Mouse (Mus musculus) splenic B cell, adult 2 months (primary cell): ENCODE results near the gene Cenpv.

ENCODE experiments used
- DNase-seq: peaks from one replicate; pipeline ENCODE4 v3.0.0-alpha.2; 2011; ENCODE audit warnings: low read depth, low spot score
- H3K27me3 ChIP-seq: 2 replicates; pipeline ENCODE4 v1.6.1; 2012; ENCODE audit warnings: mild to moderate bottlenecking, low read length, moderate library complexity, mixed read lengths; ENCODE audit not compliant: control insufficient read depth, poor library complexity, insufficient read depth, severe bottlenecking
- H3K36me3 ChIP-seq: 2 replicates; pipeline ENCODE4 v1.6.1; 2012; ENCODE audit warnings: mild to moderate bottlenecking, low read length, moderate library complexity, mixed read lengths; ENCODE audit not compliant: control insufficient read depth, poor library complexity, insufficient read depth, severe bottlenecking

Gene Cenpv

DNA sequence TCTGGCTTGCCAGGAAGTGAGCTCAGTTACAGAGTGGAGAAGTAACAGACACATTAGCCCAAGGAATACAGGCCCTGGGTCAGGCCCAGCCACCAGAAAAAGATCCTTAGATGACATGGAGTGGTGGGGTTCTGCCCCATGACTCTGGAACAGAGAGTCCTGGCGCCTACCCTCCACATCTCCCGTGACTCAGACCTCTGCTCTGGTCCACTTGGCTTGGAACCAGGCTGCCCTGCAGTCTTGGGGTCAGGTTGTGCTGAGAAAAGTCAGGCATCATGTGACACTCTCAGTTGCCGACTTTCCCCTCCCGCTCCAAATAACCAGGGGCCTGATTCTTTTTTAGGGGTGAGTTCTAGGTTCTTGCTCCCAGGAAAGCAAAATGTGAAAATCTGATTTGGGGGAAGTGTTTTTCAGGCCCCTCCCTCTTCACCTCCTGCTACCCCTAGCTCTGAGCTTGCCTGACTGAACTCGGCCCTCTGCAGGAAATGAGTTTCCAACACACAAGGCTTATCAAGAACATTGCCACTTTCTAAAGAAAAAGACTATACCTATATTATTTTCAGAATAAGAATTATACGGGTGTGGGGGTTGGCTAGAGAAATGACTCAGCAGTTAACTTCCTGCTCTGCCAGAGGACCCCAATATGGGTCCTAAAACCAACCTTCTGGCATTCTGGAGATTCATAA lies 20.0 kb upstream of the Cenpv start:
- Histone ChIP-seq H3K27me3 (no peaks in the 10 kb centered on the region), H3K36me3 (0 out of 2 replicates have a peak, but pooled peaks cover 3% of the 10 kb centered on the region)
- DNase-seq = peak; percentile 20

DNA sequence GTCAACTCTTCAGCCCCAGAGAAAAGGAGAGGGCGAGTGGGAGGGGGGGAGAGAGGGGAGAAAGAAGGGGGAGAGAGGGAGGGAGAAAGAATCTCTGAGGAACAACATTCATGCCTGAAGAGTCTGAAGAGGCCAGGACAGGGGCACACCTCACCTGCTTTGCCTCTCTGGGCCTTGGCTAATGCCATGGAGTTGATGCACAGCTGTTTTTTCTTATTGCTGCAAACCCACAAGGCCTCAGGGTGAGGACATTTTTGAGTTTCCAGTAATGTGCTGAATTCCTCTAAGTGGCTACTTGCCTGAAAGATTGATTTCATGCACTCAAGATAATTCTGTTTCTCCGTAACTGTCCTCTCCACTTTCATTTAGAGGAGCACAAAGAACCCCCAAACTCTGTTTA lies 19.1 kb upstream of the Cenpv start:
- H3K27me3 ChIP-seq = no peaks in the 10 kb centered on the region
- peaks cover 9% of the 10 kb centered on the region for H3K36me3 ChIP-seq

DNA sequence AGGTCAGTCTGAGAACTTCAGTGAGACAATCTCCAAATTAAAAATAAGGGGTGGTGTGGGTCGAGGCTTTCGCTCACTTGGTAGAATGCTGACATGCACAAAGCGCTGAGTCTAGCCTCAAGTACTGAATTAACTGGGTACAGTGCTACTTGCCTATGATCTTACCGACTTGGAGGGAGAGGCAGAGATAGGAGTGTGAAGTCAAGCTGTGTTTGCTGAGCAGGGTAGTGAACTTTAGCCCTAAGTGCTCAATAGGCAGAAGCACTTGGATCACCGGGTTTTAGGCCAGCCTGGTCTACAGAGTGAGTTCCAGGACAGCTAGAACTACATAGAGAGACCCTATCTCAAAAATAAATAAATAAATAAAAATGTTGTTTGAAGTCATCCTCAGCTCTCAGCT lies 18.1 kb upstream of the Cenpv start:
- Histone ChIP-seq H3K36me3 (peaks cover 10% of the 10 kb centered on the region), H3K27me3 (no peaks in the 10 kb centered on the region)
- peak; percentile 32 for DNase-seq

More for the DNA sequence above, 19.1 kb upstream of the Cenpv start:
- peak; percentile 15 for DNase-seq

DNA sequence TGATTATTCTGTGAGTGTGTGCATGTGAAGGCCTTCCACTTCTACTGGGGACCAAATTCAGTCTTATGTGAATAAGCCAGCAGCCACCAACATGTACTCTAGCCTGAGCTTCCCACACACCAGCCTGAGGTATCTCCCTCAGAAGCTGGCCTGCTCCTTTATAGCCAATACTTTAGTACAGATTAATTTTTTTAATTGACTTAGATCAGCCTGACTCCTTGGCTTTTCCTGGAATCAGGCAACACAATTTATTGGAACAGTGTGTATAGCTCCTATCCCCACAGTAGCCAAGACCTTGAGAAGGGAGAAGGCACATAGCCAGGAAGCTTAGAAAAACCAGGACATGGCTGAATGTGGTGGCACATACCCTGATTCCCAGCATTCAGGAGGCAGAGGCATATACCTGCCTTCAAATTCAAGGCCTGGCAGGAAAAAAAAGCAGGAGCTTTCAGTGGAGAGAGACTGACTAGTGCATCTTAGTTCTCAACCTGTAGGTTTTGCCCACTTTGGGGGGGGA lies 16.9 kb upstream of the Cenpv start:
- peak; percentile 26 for DNase-seq
- Histone ChIP-seq H3K27me3 (no peaks in the 10 kb centered on the region), H3K36me3 (peaks cover 10% of the 10 kb centered on the region)

DNA sequence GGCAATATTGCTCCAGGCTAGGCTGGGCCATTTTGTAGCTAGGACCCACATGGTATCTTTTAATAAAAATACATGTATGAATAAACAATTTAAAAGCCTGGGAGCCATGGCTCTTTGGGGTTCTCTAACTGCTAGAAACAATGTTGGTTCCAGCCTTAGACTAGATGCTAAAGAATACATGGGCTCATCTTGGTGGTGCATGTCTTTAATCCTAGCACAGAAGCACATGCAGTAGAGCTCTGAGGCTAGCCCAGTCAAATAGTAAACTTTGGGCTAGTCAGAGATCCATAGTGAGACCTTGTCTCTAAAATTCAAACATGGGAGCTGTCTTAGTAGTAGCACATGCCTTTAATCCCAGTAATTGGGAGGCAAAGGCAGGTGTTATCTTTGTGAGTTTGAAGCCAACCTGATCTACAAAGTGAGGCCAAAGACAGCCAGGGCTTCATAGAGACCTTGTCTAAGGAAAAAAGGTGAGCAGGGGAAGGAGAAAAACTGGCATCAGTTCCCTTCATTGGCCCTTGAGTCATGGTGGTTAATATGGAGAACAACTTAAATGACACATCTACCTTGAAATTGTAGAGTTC lies 16.0 kb upstream of the Cenpv start:
- H3K27me3 ChIP-seq = no peaks in the 10 kb centered on the region
- DNase-seq = peak; percentile 32
- peaks cover 10% of the 10 kb centered on the region for H3K36me3 ChIP-seq

DNA sequence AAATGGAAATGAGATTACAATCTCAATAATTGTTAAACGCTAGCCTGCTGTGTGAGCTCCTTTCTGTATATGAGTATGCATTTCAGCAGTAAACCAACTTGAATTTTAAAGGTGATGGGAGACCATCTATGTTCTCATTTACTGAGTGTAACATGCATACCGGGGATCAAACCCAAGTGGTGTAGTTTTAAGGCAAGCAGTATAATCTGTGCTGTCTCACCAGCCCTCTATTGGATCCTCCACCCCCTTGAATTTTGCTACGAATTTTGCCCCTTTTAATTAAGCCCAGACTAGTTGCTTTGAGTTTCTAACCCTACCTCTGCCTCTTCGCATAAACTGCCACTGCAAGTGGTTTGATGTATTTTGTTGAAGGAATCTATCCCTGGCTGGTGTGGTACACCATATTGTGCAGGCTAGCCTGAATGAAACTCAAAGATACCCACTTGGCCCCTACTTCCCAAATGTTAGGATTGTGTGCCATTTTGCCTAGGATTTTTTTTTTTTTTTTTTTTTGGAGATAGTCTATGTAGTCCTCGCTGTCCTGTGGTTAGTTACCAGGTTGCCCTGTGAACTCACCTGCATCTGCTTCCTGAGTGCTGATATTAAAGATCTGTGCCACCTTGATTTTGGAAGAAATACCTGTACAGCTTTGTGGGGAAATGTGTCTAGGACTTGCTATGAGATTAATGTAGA lies 15.2 kb upstream of the Cenpv start:
- DNase-seq = peak; percentile 32
- H3K27me3 ChIP-seq = no peaks in the 10 kb centered on the region

DNA sequence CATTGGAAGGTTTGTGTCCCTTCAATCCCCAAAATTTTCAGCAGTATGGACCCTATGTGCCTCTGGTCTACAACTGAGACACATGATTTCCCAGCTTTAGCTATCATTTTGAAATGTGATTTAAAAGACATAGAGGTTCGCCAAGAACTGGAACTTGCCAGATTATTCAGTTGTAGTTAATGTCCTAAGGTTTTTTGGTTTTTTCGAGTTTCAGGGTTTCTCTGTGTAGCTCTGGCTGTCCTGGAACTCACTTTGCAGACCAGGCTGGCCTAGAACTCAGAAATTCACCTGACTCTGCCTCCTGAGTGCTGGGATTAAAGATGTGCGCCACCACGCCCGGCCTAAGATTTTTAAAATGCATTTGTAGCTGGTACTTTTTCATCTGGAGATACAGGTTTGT lies 14.6 kb upstream of the Cenpv start:
- Histone ChIP-seq H3K36me3 (peaks cover 10% of the 10 kb centered on the region), H3K27me3 (no peaks in the 10 kb centered on the region)
- no peak for DNase-seq

More for the DNA sequence above, 15.2 kb upstream of the Cenpv start:
- H3K36me3 ChIP-seq = peaks cover 10% of the 10 kb centered on the region

DNA sequence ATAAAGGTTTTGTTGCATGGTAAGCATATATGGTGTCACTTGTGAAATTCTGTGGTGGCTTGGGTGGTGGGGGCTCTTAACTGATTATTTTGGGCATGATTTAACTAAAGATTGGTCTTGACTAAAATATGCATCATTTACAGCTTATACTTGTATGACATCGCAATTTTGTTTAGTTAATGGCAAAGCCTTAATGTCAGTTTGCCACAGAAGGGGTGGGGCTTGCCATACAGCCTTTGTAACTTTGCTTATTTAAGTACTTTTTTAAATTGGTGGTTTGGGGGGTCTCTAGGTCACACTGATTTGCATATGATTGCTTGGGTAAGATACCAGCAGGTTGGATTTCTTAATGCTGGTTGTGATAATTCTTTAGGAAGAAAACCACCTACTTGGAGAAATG lies 14.1 kb upstream of the Cenpv start:
- peak; percentile 20 for DNase-seq
- Histone ChIP-seq H3K36me3 (peaks cover 10% of the 10 kb centered on the region), H3K27me3 (no peaks in the 10 kb centered on the region)

DNA sequence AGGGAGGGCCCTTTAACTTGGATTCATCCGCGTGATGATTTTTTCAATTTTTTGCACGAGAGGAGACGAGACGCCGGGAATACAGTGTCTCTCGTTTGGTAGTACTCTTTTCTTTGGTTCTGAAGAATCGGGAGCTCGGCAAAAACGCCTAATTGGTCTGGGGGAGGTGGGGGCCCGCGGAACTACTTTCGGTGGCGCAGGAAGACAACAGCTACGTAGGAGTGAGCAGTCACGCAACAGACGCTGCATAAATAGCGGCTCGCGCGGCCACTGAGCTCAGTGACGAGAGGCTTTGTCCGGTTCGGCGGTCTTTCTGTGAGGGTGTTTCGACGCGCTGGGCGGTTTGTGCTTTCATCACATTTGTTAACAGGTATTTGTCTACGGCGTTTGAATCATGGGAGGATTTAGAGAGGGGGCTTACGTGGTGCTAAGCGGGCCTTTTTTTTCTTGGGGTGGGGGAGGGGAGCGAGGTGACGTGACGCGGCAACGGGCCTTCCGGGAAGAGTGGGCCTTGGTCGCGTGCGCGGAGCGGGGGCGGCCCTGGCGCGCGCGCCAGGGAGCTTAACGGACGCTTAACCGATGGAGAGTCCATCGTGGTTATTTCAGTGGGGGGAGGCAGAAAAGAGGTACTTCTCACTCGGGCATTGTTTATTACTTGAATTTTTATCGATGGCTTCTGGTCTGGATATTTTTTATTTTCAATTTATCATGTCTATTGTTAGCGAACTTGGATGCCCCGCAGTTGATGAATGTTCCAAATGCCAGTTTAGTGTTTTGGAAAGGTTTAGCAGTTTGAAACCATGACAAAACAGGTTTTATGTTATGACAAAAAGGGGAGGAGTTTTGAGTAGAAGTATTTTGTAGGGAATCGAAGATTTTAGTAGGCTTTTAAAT lies 12.4 kb upstream of the Cenpv start:
- peak; percentile 94 for DNase-seq
- Histone ChIP-seq H3K27me3 (no peaks in the 10 kb centered on the region), H3K36me3 (peaks cover 10% of the 10 kb centered on the region)

DNA sequence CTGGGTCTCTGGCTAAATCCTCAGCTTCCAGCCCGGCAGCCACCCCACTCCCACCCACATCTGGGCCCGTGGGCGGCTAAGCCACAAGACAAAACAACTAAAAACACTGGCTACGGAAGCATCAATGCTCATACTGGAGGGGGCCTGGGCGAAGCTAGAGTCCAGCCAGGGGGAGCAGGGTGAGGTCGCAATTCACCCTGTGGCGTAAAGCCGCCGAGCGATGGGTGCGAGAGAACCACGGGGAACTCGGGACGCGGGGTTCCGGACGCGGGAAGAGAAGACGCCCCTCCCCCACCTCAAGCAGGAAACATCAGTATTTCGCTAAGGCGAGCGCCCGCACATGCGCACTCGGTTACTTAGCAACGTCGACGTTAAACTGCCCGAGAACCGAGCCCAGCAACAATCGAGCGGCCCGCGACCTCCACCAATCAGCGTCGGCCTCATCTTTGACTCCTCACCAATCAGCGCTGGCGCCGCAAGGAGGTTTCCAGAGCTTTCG lies 11.7 kb upstream of the Cenpv start, which contains the start of gene Ubb:
Gene Ubb, plus strand, starts transcription at position 445 of the 499 bp plus-strand sequence.
- H3K27me3 ChIP-seq = no peaks in the 10 kb centered on the region
- DNase-seq = peak; percentile 100

DNA sequence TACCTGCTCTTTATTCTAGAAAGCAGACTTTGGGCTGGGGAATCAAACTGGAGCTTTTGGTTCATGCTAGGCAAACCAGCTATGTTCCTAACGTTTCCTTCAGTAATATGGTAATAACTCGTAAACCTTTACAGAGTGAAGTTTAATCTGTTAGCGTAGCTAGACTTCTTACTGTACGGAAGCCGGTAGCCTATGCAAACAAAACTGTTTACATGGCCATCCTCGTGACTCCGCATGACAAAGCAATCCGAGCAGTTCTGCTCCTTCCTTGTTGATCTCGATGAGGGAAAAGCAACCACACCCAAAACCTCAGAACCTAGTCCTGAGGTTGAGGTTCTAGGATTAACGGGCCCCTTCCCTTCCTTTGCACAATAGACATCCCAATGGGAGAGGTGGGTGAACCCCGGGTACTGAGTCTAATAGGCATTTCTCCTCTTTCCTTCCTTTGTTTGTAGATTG lies 11.2 kb upstream of the Cenpv start:
- DNase-seq = peak; percentile 75
- Histone ChIP-seq H3K27me3 (no peaks in the 10 kb centered on the region), H3K36me3 (peaks cover 10% of the 10 kb centered on the region)

More for the DNA sequence above, 11.7 kb upstream of the Cenpv start, which contains the start of gene Ubb:
- peaks cover 10% of the 10 kb centered on the region for H3K36me3 ChIP-seq

DNA sequence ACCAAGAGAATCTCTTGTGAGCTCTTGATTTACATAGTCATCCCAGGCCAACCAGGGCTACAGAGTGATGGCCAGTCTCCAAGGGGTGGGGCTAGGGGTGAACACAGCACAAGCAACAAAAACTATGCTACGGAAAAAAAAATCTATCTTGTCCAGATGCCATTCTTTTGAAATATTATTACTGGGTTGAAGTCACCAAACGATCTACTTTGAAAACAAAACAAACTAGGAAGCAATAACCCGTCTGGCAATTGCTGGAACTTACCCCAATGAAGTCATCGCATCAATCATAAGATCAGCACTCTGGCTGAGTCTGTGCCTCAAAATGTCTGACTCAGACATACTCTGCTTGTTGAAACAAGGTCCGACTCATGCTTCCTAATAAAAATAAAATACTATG lies 10.7 kb upstream of the Cenpv start:
- peak; percentile 64 for DNase-seq

DNA sequence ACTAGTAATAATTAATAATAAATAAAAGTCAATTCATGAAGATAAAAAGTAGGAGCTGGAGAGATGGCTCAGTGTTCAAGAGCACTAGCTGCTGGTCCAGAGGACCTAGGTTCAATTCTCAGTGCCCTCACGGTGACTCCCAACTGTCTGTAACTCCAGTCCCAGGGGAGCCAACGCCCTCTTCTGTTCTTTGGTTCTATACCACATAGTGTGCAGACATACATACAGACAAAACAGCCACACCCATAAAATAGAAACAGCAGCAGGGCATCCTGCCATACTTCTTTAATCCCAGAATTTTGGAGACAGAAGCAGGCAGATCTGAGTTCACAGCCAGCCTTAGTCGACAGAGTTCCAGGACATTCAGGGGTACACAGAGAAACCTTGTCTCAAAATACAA lies 4.9 kb upstream of the Cenpv start:
- Histone ChIP-seq H3K36me3 (no peaks in the 10 kb centered on the region), H3K27me3 (no peaks in the 10 kb centered on the region)
- DNase-seq = no peak

More for the DNA sequence above, 10.7 kb upstream of the Cenpv start:
- H3K36me3 ChIP-seq = peaks cover 10% of the 10 kb centered on the region
- no peaks in the 10 kb centered on the region for H3K27me3 ChIP-seq

DNA sequence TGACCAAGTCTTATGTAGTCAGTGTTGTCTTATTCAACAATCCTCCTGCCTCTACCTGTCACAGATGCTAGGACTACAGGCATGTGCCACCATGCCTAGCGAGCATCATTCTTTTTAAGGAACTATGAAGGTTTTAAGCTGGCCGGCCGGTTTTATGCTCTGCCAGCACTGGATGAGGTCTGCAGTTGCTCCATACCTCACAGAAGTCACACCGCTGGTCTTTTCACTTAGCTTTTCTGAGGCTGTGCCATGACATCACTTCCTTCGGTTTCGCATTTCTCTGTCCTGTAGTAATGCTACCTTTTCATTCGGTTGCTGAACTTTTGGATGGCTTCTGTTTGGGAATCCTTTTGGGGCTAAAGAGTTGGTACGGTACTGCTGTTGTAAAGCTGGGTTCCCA lies 2.5 kb upstream of the Cenpv start:
- Histone ChIP-seq H3K27me3 (no peaks in the 10 kb centered on the region), H3K36me3 (no peaks in the 10 kb centered on the region)
- peak; percentile 18 for DNase-seq
